ENCODE assay signal across 13 mouse cellular contexts in genomic region chr6:147329201-147329600, GRCm38 (mm10).
DNase-seq lines count a peak whose midpoint lies in the region; ATAC-seq and TF ChIP-seq lines count a peak whose summit lies in the region.
"Had no signal": no experiment of that assay in that cellular context is flagged by ENCODE, and none has a peak within 500 bp of the region (broad histone marks: within the 10 kb centered on the region; RNA-seq: fewer than 3 reads in every experiment).

No protein-coding gene starts in this region.

- no peaks in the 10 kb centered on the region for H3K4me1 ChIP-seq in neural tube, embryonic 15.5 days
- H3K4me1 ChIP-seq: embryonic facial prominence, embryonic 15.5 days; heart, embryonic 12.5 days; lung, embryonic 15.5 days had no signal

- no peaks in the 10 kb centered on the region for H3K36me3 ChIP-seq in neural tube, embryonic 15.5 days
- H3K36me3 ChIP-seq: embryonic facial prominence, embryonic 15.5 days; heart, embryonic 12.5 days; lung, embryonic 15.5 days had no signal

- no peak for TF ChIP-seq CTCF in layer of hippocampus, adult 2 months (conservative IDR thresholded peaks at IDR 0.05)

- H3K9me3 ChIP-seq in neural tube, embryonic 15.5 days (replicated peaks), result no peaks in the 10 kb centered on the region
- H3K9me3 ChIP-seq: embryonic facial prominence, embryonic 15.5 days; lung, embryonic 15.5 days had no signal

- no peaks in the 10 kb centered on the region for H3K27me3 ChIP-seq in neural tube, embryonic 15.5 days (replicated peaks)
- H3K27me3 ChIP-seq: embryonic facial prominence, embryonic 15.5 days; heart, embryonic 12.5 days; lung, embryonic 15.5 days had no signal

- WGBS in neural tube, embryonic 15.5 days, result 74% methylated on average over 5 of the region's 5 CpGs

- H3K9ac ChIP-seq in neural tube, embryonic 15.5 days (replicated peaks), result no peak overlapping the region
- H3K9ac ChIP-seq: embryonic facial prominence, embryonic 15.5 days; heart, embryonic 12.5 days; lung, embryonic 15.5 days had no signal

- intact Hi-C loops in left cerebral cortex, postnatal 25 days (cut with DNase I), result no loop called here

- no peak overlapping the region for H3K4me3 ChIP-seq in layer of hippocampus, adult 2 months
- H3K4me3 ChIP-seq in neural tube, embryonic 15.5 days (replicated peaks), result no peak overlapping the region
- H3K4me3 ChIP-seq: embryonic facial prominence, embryonic 15.5 days; heart, embryonic 12.5 days; lung, embryonic 15.5 days had no signal

- H3K4me2 ChIP-seq in neural tube, embryonic 15.5 days, result no peak overlapping the region
- H3K4me2 ChIP-seq: embryonic facial prominence, embryonic 15.5 days; heart, embryonic 12.5 days; lung, embryonic 15.5 days had no signal

- H3K27ac ChIP-seq in layer of hippocampus, adult 2 months, result peak overlapping the region; percentile 46; the same call in 1 of the 2 replicates
- H3K27ac ChIP-seq in neural tube, embryonic 15.5 days (replicated peaks), result no peak overlapping the region
- H3K27ac ChIP-seq: embryonic facial prominence, embryonic 15.5 days; lung, embryonic 15.5 days had no signal

- DNase-seq in retina, postnatal 1 day, result peak; percentile 54
- DNase-seq in retina, embryonic 14.5 days (ENCODE audit: low spot score), result no peak
- DNase-seq in layer of hippocampus, adult 2 months (ENCODE audit: low spot score in 2 of 2), result peak; percentile 68 to 82
- DNase-seq in left cerebral cortex, postnatal 25 days (ENCODE audit: low spot score in 2 of 2), result peak; percentile 60 to 91
- DNase-seq in kidney, adult 18-20 months, result no peak
- no peak for DNase-seq in liver
- DNase-seq: gastrocnemius, postnatal 10 days; kidney, postnatal 14 days had no signal

- no peak for ATAC-seq in neural tube, embryonic 15.5 days (ENCODE audit: low FRiP score)
- ATAC-seq: intestine, embryonic 16.5 days had no signal

Comparison
In these comparisons a context has a peak if more than half of its experiments do, and no peak if none do; other contexts are left out.
1. DNase-seq: peak in retina, postnatal 1 day (single experiment), layer of hippocampus, adult 2 months (2 of 2) and left cerebral cortex, postnatal 25 days (2 of 2); none in retina, embryonic 14.5 days (single experiment), kidney, adult 18-20 months (single experiment) and liver (single experiment).